In genomic region chr14:60909351-60909750, GRCm38 (mm10) we compare ENCODE assay signal across 14 mouse cellular contexts.
"Had no signal": no experiment of that assay in that cellular context is flagged by ENCODE, and none has a peak within 500 bp of the region (broad histone marks: within the 10 kb centered on the region; RNA-seq: fewer than 3 reads in every experiment).

No protein-coding gene starts in this region.

- H3K36me3 ChIP-seq: midbrain, embryonic 15.5 days; neural tube, embryonic 12.5 days; stomach, embryonic 15.5 days had no signal

- H3K4me3 ChIP-seq: midbrain, embryonic 13.5 days; midbrain, embryonic 15.5 days; neural tube, embryonic 12.5 days; stomach, embryonic 15.5 days had no signal

- H3K9ac ChIP-seq: lung, embryonic 14.5 days; midbrain, embryonic 13.5 days; midbrain, embryonic 15.5 days; neural tube, embryonic 12.5 days; stomach, embryonic 15.5 days had no signal

- H3K27me3 ChIP-seq: midbrain, embryonic 13.5 days; midbrain, embryonic 15.5 days; neural tube, embryonic 12.5 days; stomach, embryonic 15.5 days had no signal

- H3K9me3 ChIP-seq: midbrain, embryonic 13.5 days; midbrain, embryonic 15.5 days; neural tube, embryonic 12.5 days; stomach, embryonic 15.5 days had no signal

- ATAC-seq: midbrain, embryonic 13.5 days; midbrain, embryonic 15.5 days had no signal

- DNase-seq: lung, adult 18-20 months; lung, embryonic 14.5 days; lung, postnatal 10 days; lung, postnatal 4 days; right cerebral cortex, postnatal 14 days; thymus, adult 2 months; thymus, postnatal 25 days; thymus, postnatal 4 days had no signal

- H3K4me2 ChIP-seq: lung, embryonic 14.5 days; midbrain, embryonic 11.5 days; midbrain, embryonic 13.5 days; midbrain, embryonic 15.5 days; neural tube, embryonic 12.5 days; stomach, embryonic 15.5 days had no signal

- H3K27ac ChIP-seq: midbrain, embryonic 13.5 days; midbrain, embryonic 15.5 days; neural tube, embryonic 12.5 days; stomach, embryonic 15.5 days; stomach, postnatal 0 days had no signal
